Mouse (Mus musculus): ENCODE results near the gene Spice1. TPM values are rescaled to one million over a fixed set of nuclear protein-coding genes. Genes with fewer than 3 reads are reported as not detected.

Gene Spice1
- total RNA-seq, 1 experiment = 15.3 TPM

GRCm38 (mm10) chr16:44430021-44430420 lies 83.1 kb downstream of the Spice1 start:
- peak; percentile 37 for DNase-seq (ENCODE audit: low read depth, low spot score)
- Histone ChIP-seq H3K4me3 (ENCODE audit: insufficient read depth in 1 of 2, low read depth in 1 of 2, low read length in 2 of 2, poor library complexity in 1 of 2, severe bottlenecking in 1 of 2) (no peak overlapping the region), H3K36me3 (ENCODE audit: control insufficient read depth, insufficient read depth, low read length, poor library complexity, severe bottlenecking) (no peaks in the 10 kb centered on the region), H3K9me3 (ENCODE audit: control insufficient read depth, insufficient read depth, low read depth, low read length) (no peaks in the 10 kb centered on the region), H3K27ac (ENCODE audit: insufficient read depth, low read depth, low read length, poor library complexity, severe bottlenecking) (no peak overlapping the region), H3K9ac (ENCODE audit: insufficient read depth, low read depth, low read length, poor library complexity, severe bottlenecking) (no peak overlapping the region), H3K4me1 (ENCODE audit: control insufficient read depth in 2 of 2, insufficient read depth in 2 of 2, low read length in 2 of 2, poor library complexity in 1 of 2) (no peaks in the 10 kb centered on the region)
- TF ChIP-seq ZC3H11A (IDR thresholded peaks at IDR 0.05; ENCODE audit: borderline replicate concordance, low read depth, low read length) (no peak), ZNF384 (IDR thresholded peaks at IDR 0.05; ENCODE audit: low read depth, low read length) (no peak), HCFC1 (IDR thresholded peaks at IDR 0.05; ENCODE audit: borderline replicate concordance, insufficient read depth, low read length) (no peak), MAFK (IDR thresholded peaks at IDR 0.05; ENCODE audit: insufficient read depth, low read depth, low read length) (no peak), CHD2 (IDR thresholded peaks at IDR 0.05; ENCODE audit: low read depth, low read length) (no peak)
- in situ Hi-C loops (cut with MboI; ENCODE audit: low sequenced_read_pairs in 2 of 2, unreplicated experiment in 2 of 2) = no loop called here

GRCm38 (mm10) chr16:44434931-44435330 lies 88.0 kb downstream of the Spice1 start:
- in situ Hi-C loops (cut with MboI; ENCODE audit: low sequenced_read_pairs in 2 of 2, unreplicated experiment in 2 of 2) = no loop called here
- Histone ChIP-seq H3K9ac (ENCODE audit: insufficient read depth, low read depth, low read length, poor library complexity, severe bottlenecking) (no peak overlapping the region), H3K4me3 (ENCODE audit: insufficient read depth in 1 of 2, low read depth in 1 of 2, low read length in 2 of 2, poor library complexity in 1 of 2, severe bottlenecking in 1 of 2) (no peak overlapping the region), H3K36me3 (ENCODE audit: control insufficient read depth, insufficient read depth, low read length, poor library complexity, severe bottlenecking) (no peaks in the 10 kb centered on the region), H3K9me3 (ENCODE audit: control insufficient read depth, insufficient read depth, low read depth, low read length) (no peaks in the 10 kb centered on the region), H3K27ac (ENCODE audit: insufficient read depth, low read depth, low read length, poor library complexity, severe bottlenecking) (no peak overlapping the region), H3K4me1 (ENCODE audit: control insufficient read depth in 2 of 2, insufficient read depth in 2 of 2, low read length in 2 of 2, poor library complexity in 1 of 2) (no peaks in the 10 kb centered on the region)
- TF ChIP-seq ZNF384 (IDR thresholded peaks at IDR 0.05; ENCODE audit: low read depth, low read length) (no peak), MAFK (IDR thresholded peaks at IDR 0.05; ENCODE audit: insufficient read depth, low read depth, low read length) (no peak), ZC3H11A (IDR thresholded peaks at IDR 0.05; ENCODE audit: borderline replicate concordance, low read depth, low read length) (no peak), CHD2 (IDR thresholded peaks at IDR 0.05; ENCODE audit: low read depth, low read length) (no peak), HCFC1 (IDR thresholded peaks at IDR 0.05; ENCODE audit: borderline replicate concordance, insufficient read depth, low read length) (no peak)
- DNase-seq (ENCODE audit: low read depth, low spot score) = no peak

- in situ Hi-C loops (cut with MboI; ENCODE audit: low sequenced_read_pairs in 2 of 2, unreplicated experiment in 2 of 2) = no loop called here
- no peaks in the 10 kb centered on the region for H3K9me3 ChIP-seq (ENCODE audit: control insufficient read depth, insufficient read depth, low read depth, low read length)
- H3K36me3 ChIP-seq (ENCODE audit: control insufficient read depth, insufficient read depth, low read length, poor library complexity, severe bottlenecking) = no peaks in the 10 kb centered on the region
- no peak overlapping the region for H3K9ac ChIP-seq (ENCODE audit: insufficient read depth, low read depth, low read length, poor library complexity, severe bottlenecking)
- no peak for TF ChIP-seq ZC3H11A (IDR thresholded peaks at IDR 0.05; ENCODE audit: borderline replicate concordance, low read depth, low read length)
- TF ChIP-seq HCFC1 (IDR thresholded peaks at IDR 0.05; ENCODE audit: borderline replicate concordance, insufficient read depth, low read length) = no peak
- H3K4me3 ChIP-seq (ENCODE audit: insufficient read depth in 1 of 2, low read depth in 1 of 2, low read length in 2 of 2, poor library complexity in 1 of 2, severe bottlenecking in 1 of 2) = no peak overlapping the region
- H3K27ac ChIP-seq (ENCODE audit: insufficient read depth, low read depth, low read length, poor library complexity, severe bottlenecking) = no peak overlapping the region
- no peak for DNase-seq (ENCODE audit: low read depth, low spot score)
- no peaks in the 10 kb centered on the region for H3K4me1 ChIP-seq (ENCODE audit: control insufficient read depth in 2 of 2, insufficient read depth in 2 of 2, low read length in 2 of 2, poor library complexity in 1 of 2)
Measured at GRCm38 (mm10) chr16:44435481-44435880, 88.6 kb downstream of the Spice1 start.

Other genes starting within 250 kb of the Spice1 start
- gene Atp6v1a, start 207.4 kb upstream of the Spice1 start, total RNA-seq (2012; rRNA removed) = 67.9 and 82.8 TPM in 2 replicates
- 43.0 and 72.5 TPM in 2 replicates for gene Naa50, start 207.3 kb upstream of the Spice1 start, total RNA-seq (2012; rRNA removed)
- gene Usf3, start 173.9 kb upstream of the Spice1 start, total RNA-seq (2012; rRNA removed) = 7.1 and 10.3 TPM in 2 replicates
- gene Sidt1, start 13.9 kb upstream of the Spice1 start, total RNA-seq (2012; rRNA removed) = 0.16 and 0.40 TPM in 2 replicates
- gene Cfap44, start 47.7 kb downstream of the Spice1 start, total RNA-seq (2012; rRNA removed) = 0.22 and 0.37 TPM in 2 replicates
- 5.4 TPM in 2 replicates for gene Boc, start 211.8 kb downstream of the Spice1 start, total RNA-seq (2012; rRNA removed)